Mouse (Mus musculus): ENCODE measurements around the gene Akap8. TPM values are rescaled to one million over a fixed set of nuclear protein-coding genes. Genes with fewer than 3 reads are reported as not detected.

Gene Akap8
- total RNA-seq, 1 experiment: 156 TPM

DNA sequence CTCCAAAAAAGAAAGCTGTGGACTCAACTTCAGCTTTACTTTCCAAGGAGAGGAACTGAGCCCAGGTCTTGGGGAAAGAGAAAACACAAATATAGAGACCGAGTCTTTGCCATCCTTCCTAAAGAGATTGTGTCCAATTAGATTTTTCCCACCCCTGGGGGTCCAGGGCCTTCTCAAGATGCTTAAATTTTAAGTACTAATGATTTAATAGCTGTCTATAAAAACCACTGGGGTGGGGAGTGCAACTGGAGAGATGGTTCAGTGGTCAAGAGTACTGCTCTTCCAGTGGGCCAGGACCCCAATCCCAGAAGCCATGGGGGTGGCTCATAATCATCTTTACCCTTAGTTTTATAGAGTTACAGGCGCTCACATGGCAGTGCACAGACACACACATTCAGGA, 27.4 kb upstream of the Akap8 start:
- Histone ChIP-seq H3K4me3 (ENCODE audit: insufficient read depth in 1 of 2, low read depth in 1 of 2, low read length in 2 of 2, poor library complexity in 1 of 2, severe bottlenecking in 1 of 2) (no peak overlapping the region), H3K4me1 (ENCODE audit: control insufficient read depth in 2 of 2, insufficient read depth in 2 of 2, low read length in 2 of 2, poor library complexity in 1 of 2) (peaks cover 0 to 2% of the 10 kb centered on the region in 2 experiments; a peak in 2 of 4 replicates), H3K36me3 (ENCODE audit: control insufficient read depth, insufficient read depth, low read length, poor library complexity, severe bottlenecking) (peaks cover 6% of the 10 kb centered on the region), H3K9me3 (ENCODE audit: control insufficient read depth, insufficient read depth, low read depth, low read length) (no peaks in the 10 kb centered on the region), H3K9ac (ENCODE audit: insufficient read depth, low read depth, low read length, poor library complexity, severe bottlenecking) (no peak overlapping the region), H3K27ac (ENCODE audit: insufficient read depth, low read depth, low read length, poor library complexity, severe bottlenecking) (no peak overlapping the region)
- DNase-seq (ENCODE audit: low read depth, low spot score): no peak
- in situ Hi-C loops (cut with MboI; ENCODE audit: low sequenced_read_pairs in 2 of 2, unreplicated experiment in 2 of 2): loop anchor here in 1 of 2 experiments (10.0 kb wide), 1 partner anchor 146 kb away; no protein-coding TSS in a partner anchor
- TF ChIP-seq HCFC1 (IDR thresholded peaks at IDR 0.05; ENCODE audit: borderline replicate concordance, insufficient read depth, low read length) (no peak), MAFK (IDR thresholded peaks at IDR 0.05; ENCODE audit: insufficient read depth, low read depth, low read length) (no peak), ZNF384 (IDR thresholded peaks at IDR 0.05; ENCODE audit: low read depth, low read length) (no peak), CHD2 (IDR thresholded peaks at IDR 0.05; ENCODE audit: low read depth, low read length) (no peak), ZC3H11A (IDR thresholded peaks at IDR 0.05; ENCODE audit: borderline replicate concordance, low read depth, low read length) (no peak)

DNA sequence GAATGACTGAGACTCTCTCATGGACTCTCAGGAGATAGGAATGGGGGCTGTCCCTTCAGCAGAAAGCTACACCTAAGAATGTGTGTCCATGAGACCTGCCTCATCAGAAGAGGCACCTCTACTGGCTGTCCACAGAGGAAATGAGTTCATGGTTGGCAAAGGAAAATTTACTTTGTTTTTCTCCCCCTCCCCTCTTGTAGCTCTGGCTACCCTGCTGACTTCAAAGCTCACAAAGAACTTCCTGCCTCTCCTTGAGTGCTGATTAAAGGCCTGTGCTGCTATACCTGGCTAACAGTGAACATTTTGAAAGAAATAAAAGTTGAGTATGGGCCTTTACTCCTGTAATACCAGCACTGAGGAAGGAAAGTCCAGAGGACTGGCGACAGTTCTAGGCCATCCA, 20.1 kb upstream of the Akap8 start:
- H3K4me3 ChIP-seq (ENCODE audit: insufficient read depth in 1 of 2, low read depth in 1 of 2, low read length in 2 of 2, poor library complexity in 1 of 2, severe bottlenecking in 1 of 2): no peak overlapping the region
- no peak overlapping the region for H3K27ac ChIP-seq (ENCODE audit: insufficient read depth, low read depth, low read length, poor library complexity, severe bottlenecking)
- no peaks in the 10 kb centered on the region for H3K4me1 ChIP-seq (ENCODE audit: control insufficient read depth in 2 of 2, insufficient read depth in 2 of 2, low read length in 2 of 2, poor library complexity in 1 of 2)
- peaks cover 19% of the 10 kb centered on the region for H3K36me3 ChIP-seq (ENCODE audit: control insufficient read depth, insufficient read depth, low read length, poor library complexity, severe bottlenecking)
- no peak for DNase-seq (ENCODE audit: low read depth, low spot score)
- no peak for TF ChIP-seq HCFC1 (IDR thresholded peaks at IDR 0.05; ENCODE audit: borderline replicate concordance, insufficient read depth, low read length)
- TF ChIP-seq ZNF384 (IDR thresholded peaks at IDR 0.05; ENCODE audit: low read depth, low read length): no peak
- TF ChIP-seq MAFK (IDR thresholded peaks at IDR 0.05; ENCODE audit: insufficient read depth, low read depth, low read length): no peak
- no peak for TF ChIP-seq ZC3H11A (IDR thresholded peaks at IDR 0.05; ENCODE audit: borderline replicate concordance, low read depth, low read length)
- no peak for TF ChIP-seq CHD2 (IDR thresholded peaks at IDR 0.05; ENCODE audit: low read depth, low read length)
- in situ Hi-C loops (cut with MboI; ENCODE audit: low sequenced_read_pairs in 2 of 2, unreplicated experiment in 2 of 2): loop anchor here in 1 of 2 experiments (10.0 kb wide), 1 partner anchor 154 kb away; no protein-coding TSS in a partner anchor
- H3K9me3 ChIP-seq (ENCODE audit: control insufficient read depth, insufficient read depth, low read depth, low read length): no peaks in the 10 kb centered on the region
- H3K9ac ChIP-seq (ENCODE audit: insufficient read depth, low read depth, low read length, poor library complexity, severe bottlenecking): no peak overlapping the region

DNA sequence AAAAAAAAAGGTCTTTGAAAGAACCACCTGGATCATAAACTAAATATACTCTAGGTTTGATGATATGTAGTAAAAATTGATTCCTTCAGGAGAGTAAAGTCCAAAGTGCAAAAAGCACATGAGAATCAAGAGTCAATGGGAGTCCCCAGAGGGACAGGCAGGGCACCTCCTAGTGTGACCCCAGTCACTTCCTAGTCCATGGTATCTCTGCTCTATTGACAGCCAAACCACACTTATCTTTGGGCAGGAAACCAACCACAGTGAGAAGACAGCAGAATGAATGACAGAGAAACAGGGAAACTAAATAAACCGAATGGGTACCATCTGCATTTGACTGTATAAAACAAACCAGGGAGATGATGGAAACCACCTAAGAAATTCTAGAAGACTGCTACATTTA, 19.1 kb upstream of the Akap8 start:
- in situ Hi-C loops (cut with MboI; ENCODE audit: low sequenced_read_pairs in 2 of 2, unreplicated experiment in 2 of 2): loop anchor here in 1 of 2 experiments (10.0 kb wide), 1 partner anchor 155 kb away; no protein-coding TSS in a partner anchor
- no peak overlapping the region for H3K9ac ChIP-seq (ENCODE audit: insufficient read depth, low read depth, low read length, poor library complexity, severe bottlenecking)
- no peak overlapping the region for H3K4me3 ChIP-seq (ENCODE audit: insufficient read depth in 1 of 2, low read depth in 1 of 2, low read length in 2 of 2, poor library complexity in 1 of 2, severe bottlenecking in 1 of 2)
- no peak for DNase-seq (ENCODE audit: low read depth, low spot score)
- no peak for TF ChIP-seq ZC3H11A (IDR thresholded peaks at IDR 0.05; ENCODE audit: borderline replicate concordance, low read depth, low read length)
- TF ChIP-seq MAFK (IDR thresholded peaks at IDR 0.05; ENCODE audit: insufficient read depth, low read depth, low read length): no peak
- TF ChIP-seq CHD2 (IDR thresholded peaks at IDR 0.05; ENCODE audit: low read depth, low read length): no peak
- TF ChIP-seq HCFC1 (IDR thresholded peaks at IDR 0.05; ENCODE audit: borderline replicate concordance, insufficient read depth, low read length): no peak
- no peak for TF ChIP-seq ZNF384 (IDR thresholded peaks at IDR 0.05; ENCODE audit: low read depth, low read length)
- no peaks in the 10 kb centered on the region for H3K9me3 ChIP-seq (ENCODE audit: control insufficient read depth, insufficient read depth, low read depth, low read length)
- no peak overlapping the region for H3K27ac ChIP-seq (ENCODE audit: insufficient read depth, low read depth, low read length, poor library complexity, severe bottlenecking)
- no peaks in the 10 kb centered on the region for H3K4me1 ChIP-seq (ENCODE audit: control insufficient read depth in 2 of 2, insufficient read depth in 2 of 2, low read length in 2 of 2, poor library complexity in 1 of 2)
- peaks cover 24% of the 10 kb centered on the region for H3K36me3 ChIP-seq (ENCODE audit: control insufficient read depth, insufficient read depth, low read length, poor library complexity, severe bottlenecking)

DNA sequence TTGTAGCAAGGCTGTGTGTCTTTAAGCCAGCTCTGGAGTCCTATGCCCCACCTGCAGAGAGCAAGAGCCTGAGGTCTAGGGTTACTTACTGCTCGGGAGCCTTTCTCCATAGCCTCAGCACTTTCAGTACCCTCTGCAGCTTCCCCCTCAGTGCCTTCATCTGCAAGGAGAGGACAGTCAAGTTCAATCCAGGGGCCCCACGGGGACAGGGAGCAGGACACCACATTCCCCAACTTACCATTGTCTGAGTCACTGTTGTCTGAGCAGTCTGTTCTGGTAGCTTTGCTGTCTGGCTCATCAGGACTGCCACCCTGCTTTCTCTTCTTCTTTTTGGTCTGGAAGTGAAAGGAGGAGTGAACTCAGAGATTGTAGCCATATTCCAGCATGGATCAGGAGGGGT, 14.8 kb upstream of the Akap8 start:
- DNase-seq (ENCODE audit: low read depth, low spot score): no peak
- Histone ChIP-seq H3K36me3 (ENCODE audit: control insufficient read depth, insufficient read depth, low read length, poor library complexity, severe bottlenecking) (peaks cover 46% of the 10 kb centered on the region), H3K9me3 (ENCODE audit: control insufficient read depth, insufficient read depth, low read depth, low read length) (no peaks in the 10 kb centered on the region), H3K4me3 (ENCODE audit: insufficient read depth in 1 of 2, low read depth in 1 of 2, low read length in 2 of 2, poor library complexity in 1 of 2, severe bottlenecking in 1 of 2) (no peak overlapping the region), H3K27ac (ENCODE audit: insufficient read depth, low read depth, low read length, poor library complexity, severe bottlenecking) (no peak overlapping the region), H3K9ac (ENCODE audit: insufficient read depth, low read depth, low read length, poor library complexity, severe bottlenecking) (no peak overlapping the region), H3K4me1 (ENCODE audit: control insufficient read depth in 2 of 2, insufficient read depth in 2 of 2, low read length in 2 of 2, poor library complexity in 1 of 2) (peaks cover 0 to 3% of the 10 kb centered on the region in 2 experiments; a peak in 1 of 4 replicates)
- TF ChIP-seq ZNF384 (IDR thresholded peaks at IDR 0.05; ENCODE audit: low read depth, low read length) (no peak), ZC3H11A (IDR thresholded peaks at IDR 0.05; ENCODE audit: borderline replicate concordance, low read depth, low read length) (no peak), MAFK (IDR thresholded peaks at IDR 0.05; ENCODE audit: insufficient read depth, low read depth, low read length) (no peak), CHD2 (IDR thresholded peaks at IDR 0.05; ENCODE audit: low read depth, low read length) (no peak), HCFC1 (IDR thresholded peaks at IDR 0.05; ENCODE audit: borderline replicate concordance, insufficient read depth, low read length) (no peak)
- in situ Hi-C loops (cut with MboI; ENCODE audit: low sequenced_read_pairs in 2 of 2, unreplicated experiment in 2 of 2): no loop called here
